Mouse (Mus musculus): ENCODE results near the gene Sec1.

GRCm38 (mm10) chr7:45679966-45680621 lies 14.1 kb downstream of the Sec1 start:
- TF ChIP-seq ZC3H11A (IDR thresholded peaks at IDR 0.05; ENCODE audit: borderline replicate concordance, low read depth, low read length) (no peak), MAFK (IDR thresholded peaks at IDR 0.05; ENCODE audit: insufficient read depth, low read depth, low read length) (no peak), CHD2 (IDR thresholded peaks at IDR 0.05; ENCODE audit: low read depth, low read length) (no peak), ZNF384 (IDR thresholded peaks at IDR 0.05; ENCODE audit: low read depth, low read length) (no peak), HCFC1 (IDR thresholded peaks at IDR 0.05; ENCODE audit: borderline replicate concordance, insufficient read depth, low read length) (no peak)
